Mouse (Mus musculus): Measurements from ENCODE around the gene Suco.

Suco gene

GRCm38 (mm10) chr1:161876553-161877447 lies at the start of gene Suco:
Gene Suco (minus strand): TSS chr1:161876682.
- DNase-seq, result peak; percentile 100

GRCm38 (mm10) chr1:161925281-161925805 lies 48.9 kb upstream of the Suco start:
- DNase-seq, result no peak

GRCm38 (mm10) chr1:161924321-161924720 lies 47.8 kb upstream of the Suco start:
- DNase-seq, result no peak

GRCm38 (mm10) chr1:161921928-161922327 lies 45.4 kb upstream of the Suco start:
- no peak for DNase-seq

- no peak for DNase-seq
Observed at GRCm38 (mm10) chr1:161920475-161921454, 44.3 kb upstream of the Suco start.

GRCm38 (mm10) chr1:161919594-161919993 lies 43.1 kb upstream of the Suco start:
- DNase-seq, result no peak

GRCm38 (mm10) chr1:161918682-161919372 lies 42.3 kb upstream of the Suco start:
- DNase-seq, result no peak

GRCm38 (mm10) chr1:161917940-161918484 lies 41.5 kb upstream of the Suco start:
- no peak for DNase-seq

GRCm38 (mm10) chr1:161916036-161916435 lies 39.6 kb upstream of the Suco start:
- DNase-seq, result no peak

- DNase-seq, result no peak
Observed at GRCm38 (mm10) chr1:161913648-161913984, 37.1 kb upstream of the Suco start.

GRCm38 (mm10) chr1:161912940-161913647 lies 36.6 kb upstream of the Suco start:
- DNase-seq, result no peak

- DNase-seq, result no peak
Observed at GRCm38 (mm10) chr1:161909074-161909473, 32.6 kb upstream of the Suco start.

GRCm38 (mm10) chr1:161907795-161908457 lies 31.4 kb upstream of the Suco start:
- no peak for DNase-seq

GRCm38 (mm10) chr1:161907111-161907510 lies 30.6 kb upstream of the Suco start:
- DNase-seq, result no peak

- DNase-seq, result no peak
Observed at GRCm38 (mm10) chr1:161902692-161903452, 26.4 kb upstream of the Suco start.

- DNase-seq, result no peak
Observed at GRCm38 (mm10) chr1:161900129-161900528, 23.6 kb upstream of the Suco start.

- no peak for DNase-seq
Observed at GRCm38 (mm10) chr1:161897235-161897634, 20.8 kb upstream of the Suco start.

- peak; percentile 66 for DNase-seq
Observed at GRCm38 (mm10) chr1:161896130-161896529, 19.6 kb upstream of the Suco start.

GRCm38 (mm10) chr1:161895014-161895413 lies 18.5 kb upstream of the Suco start:
- DNase-seq, result no peak

GRCm38 (mm10) chr1:161894553-161894952 lies 18.1 kb upstream of the Suco start:
- DNase-seq, result peak; percentile 80

Data from liver (tissue).